Mouse (Mus musculus) thymus, postnatal 36 days (tissue): ENCODE results near the gene Znhit6.
A peak's percentile ranks its signal among the peaks of the same experiment; 100 is the strongest.

Experiments used
- DNase-seq, 2 experiments: peaks; one replicate each; pipeline ENCODE4 v3.0.0; 2022; ENCODE audit warnings: mixed read lengths in 2 of 2

The Znhit6 gene

GRCm38 (mm10) chr3:145575743-145576481, at the start of gene Znhit6:
Gene Znhit6, plus strand, starts transcription at chr3:145576205.
- peak; percentile 92 to 94 for DNase-seq

- no peak for DNase-seq
Measured at GRCm38 (mm10) chr3:145537870-145538269, 38.1 kb upstream of the Znhit6 start.

DNA sequence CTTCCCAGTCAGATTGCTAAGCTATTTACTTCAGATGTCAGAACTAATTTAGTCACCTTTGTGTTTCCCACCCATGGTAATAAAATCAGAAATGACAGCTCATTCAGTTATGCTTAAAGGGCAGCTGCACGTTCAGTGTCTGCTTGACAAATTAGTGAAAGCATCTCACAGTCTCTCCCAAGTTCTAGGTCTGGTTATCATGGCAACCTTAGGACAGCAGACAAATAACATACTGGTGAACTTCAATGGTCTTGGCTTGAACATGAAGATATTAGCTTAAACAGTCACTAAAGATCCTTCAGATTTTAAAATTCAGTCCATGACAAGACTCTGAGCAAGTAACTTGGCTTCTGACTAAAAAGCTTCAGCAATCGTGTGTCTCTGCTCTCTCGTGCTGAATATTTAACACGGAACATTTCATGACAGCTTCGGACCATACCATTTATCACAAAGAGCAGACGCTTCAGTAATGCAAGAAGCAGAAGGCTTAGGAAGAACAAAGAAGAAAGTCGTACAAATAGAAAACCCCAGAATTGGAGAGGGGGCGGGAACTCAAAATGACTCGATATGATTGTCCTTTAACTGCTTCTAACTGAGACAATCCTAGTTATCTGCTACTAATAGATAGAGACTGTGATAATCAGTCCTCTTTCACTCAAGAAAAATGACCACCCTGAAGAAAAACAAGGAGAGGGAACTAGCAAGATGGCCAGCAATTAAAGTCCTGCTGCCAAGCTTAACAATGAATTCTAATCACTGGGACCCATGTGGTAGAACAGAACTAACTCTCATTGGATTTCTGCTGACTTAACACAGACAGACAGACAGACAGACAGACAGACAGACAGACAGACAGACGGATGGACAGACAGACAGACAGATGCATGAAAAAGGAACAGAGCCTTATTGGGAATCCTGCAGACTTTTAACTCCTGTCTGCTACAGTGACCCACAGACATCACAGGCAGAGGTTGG, 27.3 kb upstream of the Znhit6 start:
- no peak for DNase-seq

- DNase-seq, result no peak
Measured at GRCm38 (mm10) chr3:145550216-145550615, 25.8 kb upstream of the Znhit6 start.

DNA sequence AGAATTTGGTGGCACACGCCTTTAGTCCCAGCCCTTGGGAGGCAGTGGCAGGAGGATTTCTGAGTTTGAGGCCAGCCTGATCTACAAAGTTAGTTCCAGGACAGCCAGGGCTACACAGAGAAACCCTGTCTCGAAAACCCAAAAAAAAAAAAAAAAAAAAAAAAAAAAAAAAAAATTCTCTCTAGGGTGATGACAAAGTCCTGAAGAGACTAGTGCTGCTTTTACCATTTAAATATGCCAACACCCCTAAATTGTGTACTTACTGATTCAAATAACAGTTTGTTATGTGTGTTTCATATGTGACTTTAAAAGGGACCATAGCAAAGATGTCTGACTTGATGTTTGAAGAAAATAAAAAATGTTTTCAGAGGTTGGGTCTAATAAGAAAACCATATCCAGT, 21.6 kb upstream of the Znhit6 start:
- no peak for DNase-seq

DNA sequence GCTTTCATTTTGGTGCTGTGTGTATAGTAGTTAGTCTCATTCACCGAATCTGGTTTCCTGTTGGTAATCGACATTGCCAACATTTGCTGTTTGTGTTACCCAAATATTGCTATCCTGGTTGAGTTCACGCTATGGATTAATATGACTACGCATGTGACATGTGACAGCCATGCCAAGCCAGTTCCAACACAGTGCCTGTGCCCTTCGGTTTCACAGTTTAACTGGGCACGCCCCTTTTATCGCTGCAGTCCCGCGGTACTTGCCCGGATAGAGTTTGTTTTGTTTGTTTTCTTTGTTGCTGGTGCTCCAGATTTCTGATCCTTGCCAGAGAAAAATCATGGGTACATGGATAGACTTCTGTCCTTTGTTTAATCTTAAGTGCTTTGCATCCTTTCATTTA, 19.8 kb upstream of the Znhit6 start:
- DNase-seq, result no peak

DNA sequence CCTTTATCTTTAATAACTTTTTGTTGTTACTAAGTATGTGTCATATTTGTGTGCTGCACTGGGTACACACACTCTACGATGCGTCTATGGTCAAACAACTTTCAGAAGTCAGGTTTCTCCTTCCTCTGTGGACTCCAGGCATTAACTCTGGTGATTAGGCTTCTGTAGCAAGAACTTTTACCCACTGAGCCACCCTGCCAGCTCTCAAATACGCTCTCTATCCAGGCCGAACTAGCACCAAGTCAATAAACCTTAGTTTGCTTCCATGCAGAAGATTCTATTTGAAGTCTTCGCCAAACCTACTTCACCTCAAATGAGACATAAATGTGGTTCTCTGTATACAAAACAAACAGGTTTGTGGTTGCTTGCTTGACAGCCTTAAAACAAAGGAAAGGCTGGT, 16.3 kb upstream of the Znhit6 start:
- DNase-seq, result no peak

DNA sequence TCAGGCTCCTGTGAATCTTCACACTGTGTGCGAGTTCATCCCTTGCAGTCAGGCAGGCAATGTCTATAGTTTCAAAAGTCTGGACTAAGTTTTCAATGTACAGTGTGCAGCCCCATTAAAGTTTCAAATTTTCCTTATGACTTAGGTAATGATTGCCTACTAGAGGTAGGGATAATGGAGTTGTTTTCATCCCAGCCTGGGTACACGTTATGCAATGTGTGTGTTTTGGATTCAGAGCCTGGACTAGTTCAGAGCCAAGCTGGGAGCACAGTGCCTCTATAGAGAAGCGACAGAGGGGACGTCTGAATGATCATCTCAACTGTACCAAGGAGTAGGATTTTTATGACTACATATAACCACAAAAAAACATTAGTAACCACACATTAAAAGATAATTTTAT, 15.9 kb upstream of the Znhit6 start:
- DNase-seq, result no peak

GRCm38 (mm10) chr3:145574468-145574867, 1.5 kb upstream of the Znhit6 start:
- no peak for DNase-seq

GRCm38 (mm10) chr3:145575340-145575739, 665 bp upstream of the Znhit6 start:
- no peak for DNase-seq

- DNase-seq, result no peak
Measured at GRCm38 (mm10) chr3:145576482-145576822, 447 bp downstream of the Znhit6 start.

- no peak for DNase-seq
Measured at GRCm38 (mm10) chr3:145576876-145577275, 871 bp downstream of the Znhit6 start.

DNA sequence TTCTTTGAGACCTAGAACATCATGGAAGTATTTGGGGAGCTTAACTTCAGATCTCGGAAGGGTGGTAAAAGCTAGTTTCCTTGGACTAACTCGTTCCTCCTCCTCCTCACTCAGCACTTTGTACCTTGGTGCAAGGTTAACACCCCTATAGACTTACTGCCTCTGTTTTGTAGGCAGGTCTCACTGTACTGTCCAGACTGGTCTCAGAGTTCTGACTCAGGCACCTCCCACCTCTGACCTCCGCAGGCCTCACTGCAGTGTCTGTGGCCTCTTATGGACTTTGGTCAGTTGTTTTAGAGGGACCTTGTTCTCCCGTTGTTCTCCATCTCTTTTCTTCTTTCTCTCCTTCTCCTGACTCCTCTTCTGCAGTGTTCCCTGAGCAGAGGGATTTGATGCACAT, 7.0 kb downstream of the Znhit6 start:
- no peak for DNase-seq

- DNase-seq, result no peak
Measured at GRCm38 (mm10) chr3:145583522-145584200, 7.7 kb downstream of the Znhit6 start.

DNA sequence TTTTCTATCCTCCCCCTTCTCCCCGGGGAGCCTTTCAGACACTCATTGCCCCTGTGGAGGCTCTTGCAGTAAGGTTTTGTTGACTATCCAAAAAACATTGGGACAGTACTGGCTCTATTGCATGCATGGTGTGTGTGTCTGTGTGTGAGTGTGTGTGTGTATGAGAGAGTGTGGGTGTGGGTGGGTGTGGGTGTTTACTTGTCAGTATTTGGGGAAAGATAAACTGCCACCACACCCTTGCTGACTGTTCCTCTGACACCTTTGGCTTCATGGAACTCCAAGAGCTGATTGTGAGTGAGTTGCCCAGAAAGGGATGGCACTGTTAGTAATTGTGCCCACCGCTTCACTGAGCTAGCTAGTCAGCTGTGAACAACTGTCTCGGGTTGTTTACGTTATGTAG, 14.6 kb downstream of the Znhit6 start:
- no peak for DNase-seq

DNA sequence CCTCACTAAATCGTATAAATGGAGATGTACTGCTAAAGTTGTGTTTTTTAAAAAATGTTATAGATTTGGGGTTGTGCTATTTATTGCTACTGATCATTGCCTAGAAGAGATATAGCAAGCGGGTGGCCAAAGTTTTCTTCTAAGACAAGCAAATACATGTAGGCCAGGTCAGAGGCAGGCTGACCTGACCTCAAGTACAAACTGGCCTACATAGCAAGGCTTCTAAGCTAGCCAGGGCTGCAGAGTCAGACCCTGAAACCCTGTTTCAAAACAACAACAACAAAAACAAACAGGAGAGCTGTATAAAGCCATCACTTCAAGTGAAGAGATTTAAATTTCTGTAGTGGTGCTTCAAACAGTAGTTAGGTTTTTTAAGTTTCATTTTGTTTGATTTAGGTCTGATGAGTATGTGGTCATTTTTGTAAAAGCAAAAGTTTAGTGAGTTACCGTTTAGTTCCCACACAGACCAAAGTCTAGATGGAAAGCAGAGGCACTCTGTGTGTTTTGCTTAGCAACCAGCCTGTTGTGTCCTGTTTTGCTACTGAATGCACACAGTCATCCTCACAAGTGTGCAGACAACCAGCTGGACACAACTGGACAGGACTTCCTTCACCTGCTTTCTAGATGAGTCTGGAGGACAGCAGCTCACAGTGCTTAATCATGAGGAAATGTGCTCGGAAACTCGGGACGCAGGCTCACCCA, 16.0 kb downstream of the Znhit6 start:
- DNase-seq, result no peak

GRCm38 (mm10) chr3:145595354-145595753, 19.3 kb downstream of the Znhit6 start:
- no peak for DNase-seq

DNA sequence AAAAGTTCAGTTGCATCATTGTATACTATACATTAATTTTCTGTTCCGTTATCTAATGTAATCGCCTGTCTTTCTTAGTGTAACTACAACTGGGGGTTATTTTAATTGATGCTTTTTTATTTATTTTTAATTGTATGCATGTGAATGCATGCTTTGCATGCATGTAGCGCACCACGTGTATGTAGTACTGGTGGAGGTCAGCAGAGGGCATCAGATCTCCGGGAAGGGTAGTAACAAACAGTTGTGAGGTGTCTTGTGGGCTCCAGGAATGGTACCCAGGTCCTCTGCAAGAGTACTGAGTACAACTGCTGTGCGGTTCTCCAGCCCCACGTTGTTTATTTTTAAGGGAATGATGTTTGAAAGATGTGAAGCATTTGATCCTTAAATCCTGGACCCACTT, 23.1 kb downstream of the Znhit6 start:
- DNase-seq, result no peak

DNA sequence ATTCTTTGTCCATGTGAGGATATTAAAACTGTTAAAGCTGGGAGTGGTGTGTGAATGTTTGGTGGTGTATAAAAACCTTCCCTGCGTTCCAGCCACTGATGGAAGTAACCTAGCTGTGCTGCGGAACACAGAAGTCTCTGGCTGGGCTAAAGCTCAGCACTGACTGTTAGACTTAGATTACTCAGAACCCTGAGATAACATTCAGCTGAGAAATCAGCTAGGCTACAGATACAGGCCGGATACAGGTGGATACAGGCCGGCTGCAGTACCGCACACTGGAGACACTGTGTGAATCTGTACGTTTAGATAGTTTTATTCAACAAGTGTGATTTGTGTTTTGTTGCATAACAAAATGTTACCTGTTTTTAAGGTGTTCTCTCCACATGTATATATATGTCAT, 24.8 kb downstream of the Znhit6 start:
- no peak for DNase-seq

GRCm38 (mm10) chr3:145601345-145601744, 25.3 kb downstream of the Znhit6 start:
- no peak for DNase-seq

DNA sequence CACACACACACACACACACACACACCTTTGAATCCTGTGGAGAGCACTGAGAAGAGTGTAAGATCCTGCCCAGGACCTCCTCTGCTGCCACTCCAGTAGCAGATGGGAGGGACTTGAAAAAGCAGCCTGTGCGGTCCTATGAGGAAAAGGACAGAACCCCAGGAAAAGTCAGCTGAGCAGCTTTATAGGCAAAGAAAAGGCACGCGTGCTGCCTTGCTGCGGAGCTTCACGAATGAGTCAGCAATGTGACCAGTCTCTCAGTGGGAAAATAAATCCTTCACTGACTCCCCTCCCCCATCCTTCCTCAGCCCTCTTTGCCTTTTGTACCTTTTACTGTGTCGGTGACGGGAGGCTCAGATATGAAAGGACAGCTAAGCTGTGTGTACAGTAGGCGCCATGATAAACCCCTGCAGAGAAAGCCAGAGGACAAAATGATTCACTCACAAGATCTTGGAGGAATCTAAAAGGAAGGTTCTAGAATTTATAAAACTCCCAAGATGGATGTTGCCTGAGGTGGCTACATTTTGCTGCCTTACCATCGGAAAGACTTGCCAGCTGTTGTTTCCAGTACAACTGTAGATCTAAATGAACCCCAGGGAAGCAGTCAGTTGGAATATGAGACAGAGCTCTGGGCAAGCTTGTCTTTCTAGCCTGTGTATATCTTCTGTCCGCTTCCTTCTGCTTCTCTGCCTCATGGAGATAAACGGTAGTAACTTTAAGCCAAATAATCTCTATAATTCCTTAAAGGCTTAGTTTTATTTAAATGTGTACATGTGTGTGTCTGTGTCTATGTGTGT, 26.6 kb downstream of the Znhit6 start:
- no peak for DNase-seq
